Mouse (Mus musculus) midbrain, embryonic 14.5 days (tissue): ENCODE measurements around the gene Rpl36al. TPM values are rescaled to one million over a fixed set of nuclear protein-coding genes. Genes with fewer than 3 reads are reported as not detected.

Experiments used
- ATAC-seq: fragments of 200-750 bp; cut with Nextera tagmentation; 2 replicates; pipeline ENCODE4 v1.8.0; 2017; ENCODE audit warnings: moderate number of reproducible peaks, moderate library complexity; ENCODE audit not compliant: low FRiP score, low TSS enrichment
- DNase-seq: peaks from one replicate; pipeline ENCODE4 v3.0.0-alpha.2; 2015
- H3K27ac ChIP-seq: fragments of 300-500 bp; sonication (generic); replicated peaks from 2 replicates; pipeline ENCODE4 v1.5.1; 2014; ENCODE audit warnings: mild to moderate bottlenecking, low read depth, low read length, moderate library complexity
- H3K27me3 ChIP-seq: fragments of 300-500 bp; sonication (generic); 2 replicates; pipeline ENCODE4 v1.6.1; 2014; ENCODE audit warnings: low read length, control low read depth, mixed read lengths; ENCODE audit not compliant: control insufficient read depth, insufficient read depth
- H3K36me3 ChIP-seq: fragments of 300-500 bp; sonication (generic); 2 replicates; pipeline ENCODE4 v1.6.1; 2014; ENCODE audit warnings: low read length, control low read depth; ENCODE audit not compliant: control insufficient read depth, insufficient read depth
- H3K4me1 ChIP-seq: fragments of 300-500 bp; sonication (generic); 2 replicates; pipeline ENCODE4 v1.6.1; 2014; ENCODE audit warnings: mild to moderate bottlenecking, antibody characterized with exemption, low read length, control low read depth; ENCODE audit not compliant: control insufficient read depth, insufficient read depth
- H3K4me2 ChIP-seq: fragments of 300-500 bp; sonication (generic); 2 replicates; pipeline ENCODE4 v1.6.1; 2014; ENCODE audit warnings: mild to moderate bottlenecking, low read length, moderate library complexity
- H3K4me3 ChIP-seq: fragments of 300-500 bp; sonication (generic); replicated peaks from 2 replicates; pipeline ENCODE4 v1.5.1; 2014; ENCODE audit warnings: low read depth, low read length
- H3K9ac ChIP-seq: fragments of 300-500 bp; sonication (generic); replicated peaks from 2 replicates; pipeline ENCODE4 v1.6.1; 2014; ENCODE audit warnings: mild to moderate bottlenecking, low read length, moderate library complexity
- H3K9me3 ChIP-seq: fragments of 300-500 bp; sonication (generic); 2 replicates; pipeline ENCODE4 v1.6.1; 2016; ENCODE audit warnings: low read length, control low read depth, mixed read lengths; ENCODE audit not compliant: control insufficient read depth
- WGBS: fragments of 180-500 bp; shearing (Covaris S2); extraction: QIAGEN DNeasy Blood & Tissue Kit; methylation state at CpG from one replicate; pipeline ENCODE4 v1.1.7; 2014; 5-methylcytosine and 5-hydroxymethylcytosine counted together
- polyA plus RNA-seq: library from polyadenylated mRNA; unstranded; fragments of >200 nt; fragmentation: Nextera tagmentation; extraction: Ambion mirVana; gene quantifications from 2 replicates; pipeline ENCODE4 v1.2.1, GENCODE M21; 2014

The Rpl36al gene
- polyA plus RNA-seq, 1 experiment from 2014 or later = 340 TPM

GRCm38 (mm10) chr12:69184342-69185295, 736 bp upstream of the Rpl36al start:
- Histone ChIP-seq H3K4me1 (peaks cover 16% of the 10 kb centered on the region), H3K9me3 (no peaks in the 10 kb centered on the region), H3K9ac (peak overlapping the region; percentile 88), H3K4me3 (peak overlapping the region; percentile 87), H3K36me3 (peaks cover 22% of the 10 kb centered on the region), H3K27me3 (no peaks in the 10 kb centered on the region), H3K4me2 (peak overlapping the region; percentile 95), H3K27ac (peak overlapping the region; percentile 91)
- peak; percentile 61 for ATAC-seq
- 2% methylated on average over 85 of the region's 86 CpGs for WGBS
- peak; percentile 72 for DNase-seq

- Histone ChIP-seq H3K27me3 (no peaks in the 10 kb centered on the region), H3K9ac (no peak overlapping the region), H3K4me1 (peaks cover 14% of the 10 kb centered on the region), H3K36me3 (peaks cover 9% of the 10 kb centered on the region), H3K4me3 (no peak overlapping the region), H3K27ac (no peak overlapping the region), H3K4me2 (no peak overlapping the region), H3K9me3 (no peaks in the 10 kb centered on the region)
- WGBS = 87% methylated on average over 4 of the region's 4 CpGs
- DNase-seq = no peak
- no peak for ATAC-seq
Observed at GRCm38 (mm10) chr12:69181800-69182199, 2.1 kb downstream of the Rpl36al start.

GRCm38 (mm10) chr12:69179371-69179770, 4.5 kb downstream of the Rpl36al start:
- 0 out of 2 replicates have a peak, but pooled peaks cover 3% of the 10 kb centered on the region for H3K4me1 ChIP-seq
- H3K27ac ChIP-seq = no peak overlapping the region
- WGBS = 71% methylated on average over 12 of the region's 12 CpGs
- no peaks in the 10 kb centered on the region for H3K9me3 ChIP-seq
- H3K36me3 ChIP-seq = peaks cover 9% of the 10 kb centered on the region
- ATAC-seq = no peak
- H3K4me2 ChIP-seq = no peak overlapping the region
- DNase-seq = no peak
- no peak overlapping the region for H3K4me3 ChIP-seq
- no peaks in the 10 kb centered on the region for H3K27me3 ChIP-seq
- no peak overlapping the region for H3K9ac ChIP-seq

GRCm38 (mm10) chr12:69177526-69177925, 6.4 kb downstream of the Rpl36al start:
- Histone ChIP-seq H3K27me3 (no peaks in the 10 kb centered on the region), H3K4me2 (no peak overlapping the region), H3K36me3 (peaks cover 9% of the 10 kb centered on the region), H3K4me3 (no peak overlapping the region), H3K27ac (no peak overlapping the region), H3K9me3 (no peaks in the 10 kb centered on the region), H3K9ac (no peak overlapping the region), H3K4me1 (no peaks in the 10 kb centered on the region)
- ATAC-seq (no peak), DNase-seq (no peak)
- WGBS = 84% methylated on average over 3 of the region's 3 CpGs

GRCm38 (mm10) chr12:69175975-69176374, 7.9 kb downstream of the Rpl36al start:
- Histone ChIP-seq H3K9me3 (no peaks in the 10 kb centered on the region), H3K4me2 (no peak overlapping the region), H3K9ac (no peak overlapping the region), H3K4me3 (no peak overlapping the region), H3K4me1 (no peaks in the 10 kb centered on the region), H3K27ac (no peak overlapping the region), H3K27me3 (no peaks in the 10 kb centered on the region), H3K36me3 (no peaks in the 10 kb centered on the region)
- ATAC-seq (no peak), DNase-seq (no peak)
- WGBS = 94% methylated on average over 3 of the region's 3 CpGs

- Histone ChIP-seq H3K27me3 (no peaks in the 10 kb centered on the region), H3K27ac (no peak overlapping the region), H3K4me2 (no peak overlapping the region), H3K9ac (no peak overlapping the region), H3K4me1 (peaks cover 5% of the 10 kb centered on the region; the same call in 1 of the 2 replicates), H3K4me3 (no peak overlapping the region), H3K36me3 (no peaks in the 10 kb centered on the region), H3K9me3 (no peaks in the 10 kb centered on the region)
- no peak for ATAC-seq
- 97% methylated on average over 2 of the region's 2 CpGs for WGBS
- no peak for DNase-seq
Observed at GRCm38 (mm10) chr12:69171307-69171706, 12.6 kb downstream of the Rpl36al start.

GRCm38 (mm10) chr12:69168461-69169106, 15.3 kb downstream of the Rpl36al start, which contains the start of gene Lrr1:
Gene Lrr1, plus strand, starts transcription at chr12:69168814.
- Histone ChIP-seq H3K9ac (peak within 1 kb of the TSS; percentile 71), H3K4me1 (peaks cover 5% of the 10 kb centered on the region; the same call in 1 of the 2 replicates), H3K9me3 (no peaks in the 10 kb centered on the region), H3K36me3 (no peaks in the 10 kb centered on the region), H3K4me2 (peak within 1 kb of the TSS; percentile 74), H3K4me3 (peak within 1 kb of the TSS; percentile 64), H3K27ac (peak within 1 kb of the TSS; percentile 68), H3K27me3 (no peaks in the 10 kb centered on the region)
- under 1% methylated on average over 40 of the region's 40 CpGs for WGBS
- peak; percentile 92 for DNase-seq
- peak; percentile 93 for ATAC-seq

- Histone ChIP-seq H3K36me3 (no peaks in the 10 kb centered on the region), H3K4me1 (peaks cover 5% of the 10 kb centered on the region; the same call in 1 of the 2 replicates), H3K9me3 (no peaks in the 10 kb centered on the region), H3K27me3 (no peaks in the 10 kb centered on the region), H3K9ac (peak overlapping the region; percentile 71), H3K4me3 (peak overlapping the region; percentile 64), H3K4me2 (peak overlapping the region; percentile 74), H3K27ac (peak overlapping the region; percentile 68)
- DNase-seq (no peak), ATAC-seq (peak; percentile 61)
- WGBS = 7% methylated on average over 18 of the region's 18 CpGs
Observed at GRCm38 (mm10) chr12:69167656-69168460, 16.0 kb downstream of the Rpl36al start.
